Mouse (Mus musculus) CD8-positive naive resting alpha-beta T cell, adult 2 months (primary cell): ENCODE measurements around the gene Adamts13.

Experiments used
- DNase-seq, 2 experiments: peaks; one replicate each; pipeline ENCODE4 v3.0.0; 2022; ENCODE audit warnings: low read depth in 2 of 2, low spot score in 2 of 2

Adamts13 gene

DNA sequence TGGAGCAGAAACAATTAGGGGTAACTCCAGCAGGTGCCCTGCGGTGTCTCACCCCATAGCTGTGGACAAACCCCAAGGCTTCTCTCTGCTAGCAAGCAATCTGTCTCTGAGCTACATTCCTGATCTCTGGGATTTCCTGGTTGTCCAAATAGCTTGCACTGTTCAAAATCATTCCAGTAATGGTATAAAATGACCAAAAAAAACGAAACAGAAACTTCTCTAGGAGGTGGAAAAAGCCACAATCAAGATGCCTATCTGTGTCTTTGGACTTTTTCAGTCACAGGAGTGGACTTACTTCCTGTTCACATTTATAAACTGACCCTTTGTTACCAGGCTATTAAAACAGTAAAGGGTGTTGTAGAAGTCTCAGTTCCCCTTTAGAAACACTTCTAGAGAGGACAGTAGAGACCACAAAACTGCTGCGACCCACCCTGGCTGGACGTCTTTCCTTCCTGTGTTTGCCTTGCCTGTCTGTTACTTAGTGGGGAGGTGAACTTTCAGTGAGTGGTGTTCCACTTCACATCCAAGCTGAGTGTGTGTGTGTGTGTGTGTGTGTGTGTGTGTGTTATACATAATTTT lies 55.3 kb downstream of the Adamts13 start:
- DNase-seq: no peak

DNA sequence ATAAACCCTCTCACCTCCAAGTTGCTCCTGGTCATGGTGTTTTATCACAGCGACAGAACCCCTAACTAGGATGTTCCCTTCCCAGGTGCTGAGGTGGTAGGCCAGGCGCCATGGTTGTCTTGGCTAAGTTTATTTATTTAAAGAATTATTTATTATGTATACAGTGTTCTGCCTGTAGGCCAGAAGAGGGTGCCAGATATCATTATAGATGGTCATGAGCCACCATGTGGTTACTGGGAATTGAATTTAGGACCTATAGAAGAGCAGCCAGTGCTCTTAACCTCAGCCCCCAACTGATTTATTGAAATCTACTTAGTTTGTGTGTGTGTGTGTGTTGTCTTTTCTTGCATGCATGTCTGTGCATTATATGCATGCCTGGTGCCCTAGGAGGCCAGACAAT lies 59.1 kb downstream of the Adamts13 start:
- DNase-seq: no peak

DNA sequence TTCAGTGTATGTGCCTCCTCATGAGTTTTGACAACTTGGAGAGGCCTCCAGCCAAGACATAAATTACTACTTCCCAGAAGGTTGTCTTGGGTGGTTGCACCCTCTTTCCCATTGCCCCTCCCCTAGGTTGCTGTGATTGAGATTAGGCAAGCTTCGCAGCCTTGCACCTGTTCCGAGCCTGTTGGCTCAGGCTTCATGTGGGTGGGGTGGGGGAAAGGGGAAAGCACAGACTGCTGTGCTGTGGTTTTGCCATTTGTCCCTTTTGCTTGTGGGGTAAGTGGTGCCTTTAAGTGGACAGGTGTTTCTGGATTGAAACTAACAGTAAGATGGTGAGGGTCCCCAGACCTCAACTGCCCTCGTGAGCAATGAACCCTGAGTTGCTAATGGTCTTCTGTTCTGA lies 62.8 kb downstream of the Adamts13 start:
- no peak for DNase-seq

DNA sequence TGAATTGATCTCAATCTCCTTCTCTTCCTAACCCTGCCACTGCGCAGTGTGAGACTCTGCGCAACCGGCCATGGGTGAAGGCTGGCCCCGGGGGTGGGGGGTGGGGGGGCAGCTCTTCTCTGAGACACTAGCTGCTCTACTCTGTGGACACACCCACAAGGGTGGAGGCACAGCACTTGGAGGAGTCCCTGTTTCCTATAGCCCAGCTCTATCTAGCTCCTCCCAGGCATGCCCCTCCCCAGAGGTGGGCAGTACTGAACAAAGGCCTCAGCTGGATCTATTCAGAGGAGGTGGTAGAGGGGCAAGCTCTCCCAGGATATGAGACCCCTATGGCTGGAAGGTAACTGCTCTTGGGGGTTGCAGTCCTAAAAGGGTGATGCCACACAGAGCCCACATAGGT lies 63.8 kb downstream of the Adamts13 start:
- no peak for DNase-seq

DNA sequence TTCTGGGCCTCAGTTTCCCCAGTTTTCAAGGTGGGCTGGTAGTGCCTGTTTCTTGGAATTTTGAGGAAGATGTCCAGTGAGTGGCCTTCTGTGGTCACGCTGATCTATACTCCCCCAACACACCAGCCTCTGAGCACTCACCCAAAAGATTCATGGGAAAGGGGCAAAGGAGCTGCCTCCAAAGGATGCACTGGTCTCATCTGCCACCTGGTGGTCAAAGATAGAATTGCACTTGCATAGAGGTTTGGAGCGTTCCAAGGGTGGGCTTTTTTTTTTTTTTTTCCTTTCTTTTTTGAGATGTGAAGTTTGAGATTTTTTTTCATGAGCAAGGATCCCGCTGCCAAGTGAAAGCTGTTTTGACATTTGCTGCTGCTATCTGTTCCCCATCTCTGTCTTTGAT lies 65.4 kb downstream of the Adamts13 start:
- DNase-seq: peak; percentile 74 to 78

DNA sequence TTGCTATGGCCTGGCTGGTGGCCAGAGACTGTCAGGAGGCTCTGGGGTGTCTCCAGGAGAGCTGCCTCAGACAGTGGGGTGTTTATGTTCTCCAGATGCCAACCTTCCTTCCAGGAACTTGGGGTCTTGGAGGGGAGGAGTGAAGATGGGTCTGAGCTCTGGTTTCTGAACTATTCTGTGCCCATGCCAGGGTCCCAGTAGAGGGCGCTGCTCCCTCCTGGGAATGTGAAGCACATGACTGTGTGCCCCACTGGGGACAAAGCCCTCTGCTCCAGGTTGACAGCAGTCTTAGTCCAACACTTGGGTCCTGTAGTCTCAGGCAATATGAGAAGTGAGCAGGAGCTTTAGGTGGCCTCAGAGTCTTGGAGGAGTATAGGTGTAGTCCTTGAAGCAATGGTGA lies 66.1 kb downstream of the Adamts13 start:
- DNase-seq: no peak

DNA sequence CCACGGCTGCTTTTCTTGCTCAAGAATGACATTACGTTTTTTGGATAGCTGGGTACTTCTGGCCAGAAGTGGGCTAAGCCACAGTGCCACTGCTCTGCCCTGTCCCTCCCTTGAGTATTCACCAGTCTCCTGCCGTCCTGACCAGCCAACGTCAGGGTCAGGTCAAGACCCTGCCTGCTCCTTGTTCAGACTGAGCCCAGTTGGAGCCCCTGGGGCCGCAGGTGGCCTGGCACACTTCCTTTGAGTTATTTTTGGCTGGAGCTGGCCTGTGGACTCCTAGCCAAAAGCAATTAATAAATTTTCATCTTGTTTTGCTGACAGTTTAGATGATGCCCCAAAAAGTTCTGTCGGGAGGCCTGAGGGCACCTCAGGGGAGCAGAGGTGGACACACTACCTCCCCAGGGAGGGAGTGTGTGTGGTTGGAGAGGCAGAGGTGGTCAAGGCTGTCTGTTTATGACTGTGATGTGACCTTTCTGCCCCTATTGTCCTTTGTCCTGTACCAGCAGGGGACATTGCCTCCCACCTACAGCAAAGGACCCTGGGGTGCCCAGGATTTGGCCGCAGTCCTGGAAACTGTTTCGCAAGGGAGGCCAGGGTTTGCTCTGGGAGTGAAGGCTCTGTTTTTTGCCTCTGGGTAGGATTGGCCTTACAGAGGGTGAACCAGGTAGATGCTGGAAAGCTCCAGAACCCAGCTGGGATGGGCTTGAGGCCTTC lies 69.1 kb downstream of the Adamts13 start:
- no peak for DNase-seq

DNA sequence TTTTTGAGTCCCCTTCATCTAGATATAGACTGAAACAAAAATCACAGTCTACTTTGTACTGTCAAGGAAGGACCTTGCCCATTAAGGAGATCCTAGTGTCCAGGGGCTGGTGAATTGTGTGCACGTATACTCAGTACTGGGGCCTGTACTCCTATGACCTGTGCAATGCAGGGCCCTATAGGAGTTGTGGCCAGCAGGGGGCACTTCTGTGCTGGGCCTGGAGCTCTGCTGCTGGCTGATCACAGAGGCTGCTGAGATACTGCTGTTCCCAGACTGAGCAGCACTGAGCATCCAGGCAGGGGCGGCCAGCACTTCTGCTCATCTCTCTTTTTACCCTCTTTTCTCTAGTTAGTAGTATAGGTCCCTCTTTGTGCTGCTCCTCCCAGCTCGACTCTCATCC lies 70.2 kb downstream of the Adamts13 start:
- DNase-seq: peak; percentile 34 to 56

DNA sequence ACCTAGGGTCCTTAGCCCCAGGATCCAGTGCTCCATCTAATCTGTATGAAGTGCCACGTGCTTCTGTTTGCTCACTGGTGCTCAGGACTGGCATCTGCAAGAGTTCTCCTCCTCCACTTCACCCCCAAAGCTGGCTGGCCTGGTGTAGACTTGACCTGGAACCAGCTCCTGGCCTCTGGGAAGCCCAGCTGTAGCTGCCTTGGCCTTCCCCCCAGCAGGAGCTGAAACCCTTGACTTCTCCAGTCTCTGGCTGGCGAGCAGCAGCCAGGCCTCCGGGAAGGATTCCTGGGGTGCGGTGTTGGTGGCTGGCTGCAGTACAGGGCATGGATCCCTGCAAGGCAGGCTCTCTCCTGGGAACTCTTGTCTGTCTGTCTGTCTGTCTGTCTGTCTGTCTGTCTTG lies 71.0 kb downstream of the Adamts13 start:
- no peak for DNase-seq

DNA sequence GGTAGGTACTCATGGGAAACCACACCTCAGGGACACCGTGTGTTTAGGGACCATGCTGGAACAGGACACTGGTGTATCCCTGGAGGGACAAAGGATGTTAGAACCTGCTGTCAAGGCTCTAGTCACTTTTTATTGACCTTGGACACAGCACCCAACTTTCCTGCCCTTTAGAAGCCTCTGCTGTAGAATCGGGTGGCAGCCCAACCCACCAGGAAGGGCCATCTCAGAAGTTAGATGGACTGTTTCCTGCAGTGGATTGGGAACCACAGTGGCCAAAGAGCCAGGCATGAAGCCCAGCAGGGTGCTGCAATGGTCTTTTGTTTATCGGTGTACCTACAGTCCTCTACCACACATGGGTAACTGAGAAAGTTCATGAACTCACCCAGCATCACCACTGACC lies 71.4 kb downstream of the Adamts13 start:
- no peak for DNase-seq

DNA sequence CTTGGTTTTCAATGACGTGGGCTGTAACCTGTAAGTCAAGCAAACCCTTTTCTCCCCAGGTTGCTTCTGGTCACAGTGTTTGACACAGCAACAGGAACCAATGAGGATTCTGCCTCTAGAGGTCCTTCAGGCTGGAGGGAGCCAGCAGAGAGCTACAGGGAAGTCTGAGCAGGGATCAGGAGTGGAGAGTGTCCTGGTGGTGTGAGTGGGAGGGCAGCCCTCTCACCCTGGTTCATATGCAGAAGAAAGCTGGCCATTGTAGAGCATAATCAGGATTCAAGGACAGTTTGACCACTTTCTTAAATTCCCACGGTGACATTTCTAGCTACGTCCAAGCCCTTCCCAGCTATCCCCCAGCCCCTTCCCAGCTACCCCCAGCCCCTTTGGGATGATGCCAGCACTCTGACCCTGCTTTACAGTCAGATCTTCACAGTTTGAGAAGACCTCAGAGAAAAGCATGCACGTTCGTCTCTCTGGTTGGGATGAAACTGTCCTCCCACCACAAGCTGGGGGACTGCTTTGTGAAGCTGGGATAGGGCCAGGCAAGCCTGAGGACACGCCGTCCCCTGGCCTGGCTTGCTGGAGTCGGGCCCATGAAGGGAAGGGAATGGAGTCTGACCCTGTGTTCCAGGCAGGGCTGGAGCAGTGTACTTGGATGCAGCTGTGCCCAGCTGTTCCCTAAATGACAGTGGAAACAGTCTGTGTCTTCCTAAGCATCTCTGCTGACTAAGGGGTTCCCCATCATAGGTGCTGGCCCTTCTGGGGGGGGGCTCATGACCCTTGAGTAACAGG lies 73.0 kb downstream of the Adamts13 start:
- no peak for DNase-seq

DNA sequence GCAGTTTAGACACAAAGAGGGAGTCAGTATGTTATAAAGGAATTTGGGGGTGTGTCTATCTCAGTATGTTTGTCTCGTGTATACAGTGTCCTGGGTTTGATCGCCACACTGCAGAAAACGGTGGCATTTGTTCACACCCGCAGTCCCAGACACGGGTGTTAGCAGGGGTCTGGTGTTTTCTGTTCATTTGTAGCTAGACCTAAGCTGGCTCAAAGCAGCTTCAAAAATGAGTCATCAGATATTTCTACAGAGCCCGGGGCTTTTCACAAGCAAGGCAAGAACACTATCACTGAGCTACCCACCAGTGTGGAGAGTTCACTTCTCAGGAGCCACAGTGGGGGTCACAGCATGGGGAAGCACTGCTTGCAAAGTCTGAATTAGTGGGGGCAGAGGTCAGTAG lies 76.2 kb downstream of the Adamts13 start:
- no peak for DNase-seq

DNA sequence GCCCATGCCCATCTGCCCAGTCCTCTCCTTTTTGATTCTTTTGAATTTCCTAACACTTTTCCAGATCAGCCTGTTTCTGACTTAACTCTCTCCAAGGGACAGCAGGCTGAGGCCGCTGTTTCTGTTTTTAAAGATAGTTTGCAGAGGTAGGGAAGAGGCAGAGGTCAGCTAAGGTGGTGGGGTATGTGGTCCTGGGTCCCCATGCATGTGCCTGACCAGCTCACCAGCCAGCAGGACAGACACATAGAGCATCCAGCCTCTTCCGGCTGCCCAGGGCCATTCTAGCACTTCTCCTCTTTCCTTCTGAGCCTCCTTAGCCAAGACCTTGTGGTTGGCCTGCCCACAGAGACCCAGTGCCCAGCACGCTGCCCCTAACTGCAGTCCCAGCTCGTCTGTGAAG lies 85.0 kb downstream of the Adamts13 start:
- DNase-seq: no peak

DNA sequence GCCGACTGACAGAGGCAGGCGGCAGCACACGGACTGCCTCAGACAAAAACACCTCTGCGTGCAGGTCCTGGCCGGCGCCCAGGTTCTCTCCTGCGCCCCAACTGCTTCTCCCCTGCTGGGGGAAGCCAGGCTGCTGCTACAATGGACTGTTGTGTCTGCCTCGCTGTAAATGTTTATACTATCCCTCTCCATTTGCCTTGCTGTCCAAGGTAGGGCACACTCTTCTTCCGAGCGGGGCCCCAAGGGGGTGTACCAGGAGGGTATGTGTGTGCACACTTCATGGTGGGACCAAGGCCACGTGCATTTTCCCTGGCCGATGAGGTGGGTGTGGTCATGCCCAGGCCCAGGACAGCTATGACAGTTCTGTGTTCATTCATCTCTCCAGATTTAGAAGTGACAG lies 85.5 kb downstream of the Adamts13 start:
- no peak for DNase-seq

DNA sequence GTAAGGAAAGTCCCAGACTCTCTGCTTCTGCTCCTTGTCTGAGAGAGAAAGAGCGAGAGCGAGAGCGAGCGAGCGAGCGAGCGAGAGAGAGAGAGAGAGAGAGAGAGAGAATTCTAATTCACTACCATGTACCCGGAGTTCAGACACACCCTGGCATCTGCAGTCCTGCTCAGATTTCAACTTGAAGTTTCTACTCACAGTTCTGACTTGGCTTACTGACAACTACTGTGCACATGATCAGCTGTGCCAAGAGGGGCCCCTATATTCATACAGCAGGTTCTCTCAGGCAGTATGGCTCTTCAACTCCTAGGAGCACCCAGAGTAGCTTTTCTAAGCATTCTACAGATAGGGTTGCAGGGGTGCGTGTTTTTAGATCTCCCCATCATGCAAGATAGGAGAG lies 86.0 kb downstream of the Adamts13 start:
- no peak for DNase-seq
